Mouse (Mus musculus) liver, adult 2 months (tissue): ENCODE data around the gene Pigk. TPM values are rescaled to one million over a fixed set of nuclear protein-coding genes. Genes with fewer than 3 reads are reported as not detected.

Experiments used
- DNase-seq: peaks from one replicate; pipeline ENCODE4 v3.0.0-alpha.2; 2011; ENCODE audit warnings: low read depth, low spot score; ENCODE audit errors: extremely low read depth
- H3K27ac ChIP-seq: fragments of 200-500 bp; replicated peaks from 2 replicates; pipeline ENCODE4 v1.5.1; 2012; ENCODE audit warnings: low read depth, mild to moderate bottlenecking, control low read depth, inconsistent platforms, low read length; ENCODE audit not compliant: insufficient read depth
- H3K27me3 ChIP-seq: fragments of 200-500 bp; 2 replicates; pipeline ENCODE4 v1.6.1; 2012; ENCODE audit warnings: mild to moderate bottlenecking, moderate library complexity, low read length, inconsistent platforms; ENCODE audit not compliant: control insufficient read depth, insufficient read depth
- H3K36me3 ChIP-seq: fragments of 200-500 bp; 2 replicates; pipeline ENCODE4 v1.6.1; 2012; ENCODE audit warnings: low read length, inconsistent platforms; ENCODE audit not compliant: control insufficient read depth, insufficient read depth
- H3K4me1 ChIP-seq: fragments of 200-500 bp; 2 replicates; pipeline ENCODE4 v1.6.1; 2011; ENCODE audit warnings: low read length; ENCODE audit not compliant: control insufficient read depth, insufficient read depth
- H3K4me3 ChIP-seq: fragments of 200-500 bp; 2 replicates; pipeline ENCODE4 v1.5.1; 2011; ENCODE audit warnings: low read depth, mild to moderate bottlenecking, control low read depth, low read length, moderate library complexity; ENCODE audit not compliant: insufficient read depth
- H3K79me2 ChIP-seq: fragments of 200-500 bp; 2 replicates; pipeline ENCODE4 v1.6.1; 2012; ENCODE audit warnings: inconsistent platforms, mild to moderate bottlenecking, low read length, moderate library complexity; ENCODE audit not compliant: control insufficient read depth, insufficient read depth
- H3K9ac ChIP-seq: fragments of 200-500 bp; 2 replicates; pipeline ENCODE4 v1.6.1; 2012; ENCODE audit warnings: low read depth, mild to moderate bottlenecking, control low read depth, inconsistent platforms, low read length
- CTCF ChIP-seq: fragments of 200-500 bp; IDR thresholded peaks from 2 replicates; pipeline ENCODE4 v1.5.1; 2011; ENCODE audit warnings: low read depth, low read length, control low read depth
- POLR2A ChIP-seq: fragments of 200-500 bp; IDR thresholded peaks from 2 replicates; pipeline ENCODE4 v1.6.1; 2011; ENCODE audit warnings: low read length, control low read depth; ENCODE audit not compliant: insufficient read depth; ENCODE audit errors: extremely low read depth
- WGBS: fragments of 180-500 bp; shearing (Covaris S2); methylation state at CpG from one replicate; pipeline ENCODE4 v1.1.7; 2018; 5-methylcytosine and 5-hydroxymethylcytosine counted together
- polyA plus RNA-seq: library from polyadenylated mRNA; depleted of rRNA; stranded (reverse); fragments of >200 nt; gene quantifications from 2 replicates; pipeline ENCODE4 v1.2.3, GENCODE M21; 2012
- total RNA-seq: library from RNA; depleted of rRNA; stranded (reverse); fragments of >200 nt; gene quantifications from 2 replicates; pipeline ENCODE4 v1.2.3, GENCODE M21; 2014

The Pigk gene
- total and polyA plus RNA-seq, 2 experiments: 14.1 to 27.1 TPM

GRCm38 (mm10) chr3:152912216-152913101 is 198.6 kb downstream of the Pigk start:
- 83% methylated on average over 23 of the region's 23 CpGs for WGBS
- DNase-seq: peak; percentile 28
- H3K9ac ChIP-seq: no peak overlapping the region
- no peaks in the 10 kb centered on the region for H3K36me3 ChIP-seq
- TF ChIP-seq POLR2A (no peak), CTCF (no peak)
- H3K79me2 ChIP-seq: no peaks in the 10 kb centered on the region
- no peak overlapping the region for H3K4me3 ChIP-seq
- H3K4me1 ChIP-seq: no peaks in the 10 kb centered on the region
- no peaks in the 10 kb centered on the region for H3K27me3 ChIP-seq
- H3K27ac ChIP-seq: no peak overlapping the region

- TF ChIP-seq CTCF (no peak), POLR2A (no peak)
- Histone ChIP-seq H3K9ac (no peak overlapping the region), H3K36me3 (no peaks in the 10 kb centered on the region), H3K79me2 (no peaks in the 10 kb centered on the region), H3K27ac (no peak overlapping the region), H3K4me1 (no peaks in the 10 kb centered on the region), H3K4me3 (no peak overlapping the region), H3K27me3 (no peaks in the 10 kb centered on the region)
- DNase-seq: no peak
- 81% methylated on average over 10 of the region's 10 CpGs for WGBS
These were observed 199.2 kb downstream of the Pigk start for GRCm38 (mm10) chr3:152913150-152913549.

- H3K27ac ChIP-seq: no peak overlapping the region
- H3K36me3 ChIP-seq: no peaks in the 10 kb centered on the region
- DNase-seq: no peak
- WGBS: 85% methylated on average over 3 of the region's 3 CpGs
- H3K4me1 ChIP-seq: no peaks in the 10 kb centered on the region
- H3K79me2 ChIP-seq: no peaks in the 10 kb centered on the region
- no peak overlapping the region for H3K4me3 ChIP-seq
- H3K27me3 ChIP-seq: no peaks in the 10 kb centered on the region
- no peak for TF ChIP-seq POLR2A
- TF ChIP-seq CTCF: no peak
- H3K9ac ChIP-seq: no peak overlapping the region
These were observed 199.7 kb downstream of the Pigk start for GRCm38 (mm10) chr3:152913625-152914024.

- Histone ChIP-seq H3K4me1 (no peaks in the 10 kb centered on the region), H3K9ac (no peak overlapping the region), H3K27ac (no peak overlapping the region), H3K79me2 (no peaks in the 10 kb centered on the region), H3K36me3 (no peaks in the 10 kb centered on the region), H3K4me3 (no peak overlapping the region), H3K27me3 (no peaks in the 10 kb centered on the region)
- 81% methylated on average over 6 of the region's 6 CpGs for WGBS
- TF ChIP-seq POLR2A: no peak
- no peak for TF ChIP-seq CTCF
- no peak for DNase-seq
These were observed 200.5 kb downstream of the Pigk start for GRCm38 (mm10) chr3:152914376-152914775.

- Histone ChIP-seq H3K36me3 (no peaks in the 10 kb centered on the region), H3K4me3 (no peak overlapping the region), H3K9ac (no peak overlapping the region), H3K27ac (no peak overlapping the region), H3K79me2 (no peaks in the 10 kb centered on the region), H3K27me3 (no peaks in the 10 kb centered on the region; the same call in 1 of the 2 replicates), H3K4me1 (no peaks in the 10 kb centered on the region)
- no peak for TF ChIP-seq POLR2A
- TF ChIP-seq CTCF: no peak
- WGBS: 73% methylated on average over 8 of the region's 8 CpGs
- DNase-seq: no peak
These were observed 203.7 kb downstream of the Pigk start for GRCm38 (mm10) chr3:152917579-152917978.

GRCm38 (mm10) chr3:152919101-152919500 is 205.2 kb downstream of the Pigk start:
- TF ChIP-seq POLR2A (no peak), CTCF (no peak)
- Histone ChIP-seq H3K36me3 (no peaks in the 10 kb centered on the region), H3K27ac (no peak overlapping the region), H3K9ac (no peak overlapping the region), H3K4me3 (no peak overlapping the region), H3K27me3 (no peaks in the 10 kb centered on the region; the same call in 1 of the 2 replicates), H3K4me1 (no peaks in the 10 kb centered on the region), H3K79me2 (no peaks in the 10 kb centered on the region)
- DNase-seq: no peak
- WGBS: 65% methylated on average over 10 of the region's 10 CpGs
